Mouse (Mus musculus) liver, postnatal 0 days (tissue): ENCODE measurements around the gene Slc6a5.

Experiments
- CTCF ChIP-seq: sonication (generic); IDR thresholded peaks from 2 replicates; pipeline ENCODE4 v1.5.1; 2016; ENCODE audit warnings: antibody characterized with exemption, low read depth
- EP300 ChIP-seq: IDR thresholded peaks from 2 replicates; pipeline ENCODE4 v1.6.1; 2016; ENCODE audit warnings: antibody characterized with exemption, low read depth, mild to moderate bottlenecking

DNA sequence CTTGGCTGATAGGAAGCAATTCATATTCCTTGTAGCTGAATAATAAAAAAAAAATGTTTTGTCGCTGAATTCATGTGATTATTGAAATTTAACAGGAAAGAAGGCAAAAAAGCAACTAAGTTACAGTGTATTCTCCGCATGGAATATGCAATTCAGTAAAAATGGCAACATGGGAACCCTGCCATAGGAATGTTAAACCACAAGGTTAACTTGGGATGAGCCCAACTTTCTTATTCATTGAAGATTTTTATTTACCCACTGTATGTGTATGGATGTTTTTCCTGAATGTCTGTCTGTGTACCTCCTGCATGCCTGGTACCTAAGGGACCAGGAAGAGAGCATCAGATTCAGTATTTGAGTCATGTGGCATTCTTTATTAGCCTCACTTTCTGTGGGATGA is 48.8 kb upstream of the Slc6a5 start:
- TF ChIP-seq CTCF (no peak), EP300 (no peak)
